Mouse (Mus musculus) c-Kit-positive CD71-positive TER-119-negative erythroid progenitor cells, embryonic 14.5 days (primary cell): ENCODE data around the gene Vmn2r3.
"Not testable (repeated sequence)": the region's sequence is repeated elsewhere in the genome, so short reads cannot be mapped to it uniquely, and the experiment has no call there.

Experiments used
- DNase-seq: peaks from one replicate; pipeline ENCODE4 v3.0.0-alpha.2; 2013; ENCODE audit warnings: low read depth

The Vmn2r3 gene

GRCm38 (mm10) chr3:64289609-64290008 lies at the start of gene Vmn2r3:
TSS of gene Vmn2r3 (minus strand) at chr3:64289709.
- no peak for DNase-seq

- no peak for DNase-seq
These were observed 43.0 kb upstream of the Vmn2r3 start for GRCm38 (mm10) chr3:64332548-64332947.

GRCm38 (mm10) chr3:64321824-64322223 lies 32.3 kb upstream of the Vmn2r3 start:
- DNase-seq, result no peak

GRCm38 (mm10) chr3:64306799-64307198 lies 17.3 kb upstream of the Vmn2r3 start:
- no peak for DNase-seq

GRCm38 (mm10) chr3:64265762-64266112 lies 23.8 kb downstream of the Vmn2r3 start:
- DNase-seq, result no peak

- DNase-seq, result not testable (repeated sequence)
These were observed 24.3 kb downstream of the Vmn2r3 start for GRCm38 (mm10) chr3:64265056-64265761.

GRCm38 (mm10) chr3:64259582-64259981 lies 29.9 kb downstream of the Vmn2r3 start:
- DNase-seq, result no peak

GRCm38 (mm10) chr3:64251646-64252045 lies 37.9 kb downstream of the Vmn2r3 start:
- no peak for DNase-seq

GRCm38 (mm10) chr3:64250461-64250860 lies 39.0 kb downstream of the Vmn2r3 start:
- not testable (repeated sequence) for DNase-seq

- DNase-seq, result not testable (repeated sequence)
These were observed 54.0 kb downstream of the Vmn2r3 start for GRCm38 (mm10) chr3:64235459-64235858.

GRCm38 (mm10) chr3:64233655-64234054 lies 55.9 kb downstream of the Vmn2r3 start:
- DNase-seq, result not testable (repeated sequence)

GRCm38 (mm10) chr3:64227243-64227642 lies 62.3 kb downstream of the Vmn2r3 start:
- no peak for DNase-seq
